ENCODE assay signal across 20 mouse cellular contexts in genomic region chr16:40739771-40740170, GRCm38 (mm10).
DNase-seq lines count a peak whose midpoint lies in the region; ATAC-seq lines count a peak whose summit lies in the region.
"Had no signal": no experiment of that assay in that cellular context is flagged by ENCODE, and none has a peak within 500 bp of the region (broad histone marks: within the 10 kb centered on the region; RNA-seq: fewer than 3 reads in every experiment).

No protein-coding gene starts in this region.

- no peaks in the 10 kb centered on the region for H3K9me3 ChIP-seq in forebrain, embryonic 16.5 days (ENCODE audit: control insufficient read depth, low read length)
- H3K9me3 ChIP-seq in forebrain, embryonic 11.5 days (ENCODE audit: control insufficient read depth, low read length) = no peaks in the 10 kb centered on the region
- H3K9me3 ChIP-seq: embryonic facial prominence, embryonic 15.5 days; G1E; heart, embryonic 12.5 days; kidney, embryonic 15.5 days; limb, embryonic 15.5 days; liver, embryonic 15.5 days; lung, embryonic 15.5 days; neural tube, embryonic 12.5 days had no signal

- no peaks in the 10 kb centered on the region for H3K4me1 ChIP-seq in forebrain, embryonic 16.5 days (replicated peaks; ENCODE audit: control insufficient read depth, insufficient read depth, low read length)
- H3K4me1 ChIP-seq in forebrain, embryonic 11.5 days (replicated peaks; ENCODE audit: control insufficient read depth, insufficient read depth, low read length) = no peaks in the 10 kb centered on the region
- H3K4me1 ChIP-seq: embryonic facial prominence, embryonic 15.5 days; heart, embryonic 12.5 days; kidney, embryonic 15.5 days; limb, embryonic 15.5 days; liver, embryonic 15.5 days; lung, embryonic 15.5 days; neural tube, embryonic 12.5 days had no signal

- no peak overlapping the region for H3K4me2 ChIP-seq in forebrain, embryonic 16.5 days (ENCODE audit: low read length)
- no peak overlapping the region for H3K4me2 ChIP-seq in forebrain, embryonic 11.5 days (ENCODE audit: low read depth, low read length, severe bottlenecking)
- H3K4me2 ChIP-seq: embryonic facial prominence, embryonic 15.5 days; heart, embryonic 12.5 days; kidney, embryonic 15.5 days; limb, embryonic 15.5 days; liver, embryonic 15.5 days; lung, embryonic 15.5 days; neural tube, embryonic 12.5 days had no signal

- H3K36me3 ChIP-seq in forebrain, embryonic 16.5 days (ENCODE audit: control insufficient read depth, insufficient read depth) = no peaks in the 10 kb centered on the region
- H3K36me3 ChIP-seq in forebrain, embryonic 11.5 days (ENCODE audit: control insufficient read depth, insufficient read depth, low read length) = no peaks in the 10 kb centered on the region
- H3K36me3 ChIP-seq: embryonic facial prominence, embryonic 15.5 days; G1E; heart, embryonic 12.5 days; kidney, embryonic 15.5 days; limb, embryonic 15.5 days; liver, embryonic 15.5 days; lung, embryonic 15.5 days; neural tube, embryonic 12.5 days had no signal

- intact Hi-C loops in gastrocnemius, postnatal 14 days (cut with DNase I; ENCODE audit: low total_unique reads) = loop anchor here (5.0 kb wide), 2 partner anchors 228 to 393 kb away; no protein-coding TSS in a partner anchor

- H3K4me3 ChIP-seq in forebrain, embryonic 16.5 days (replicated peaks; ENCODE audit: low read length) = no peak overlapping the region
- no peak overlapping the region for H3K4me3 ChIP-seq in forebrain, embryonic 11.5 days (ENCODE audit: low read depth, low read length)
- H3K4me3 ChIP-seq: embryonic facial prominence, embryonic 15.5 days; heart, embryonic 12.5 days; kidney, embryonic 15.5 days; limb, embryonic 15.5 days; liver, embryonic 15.5 days; lung, embryonic 15.5 days; neural tube, embryonic 12.5 days had no signal

- H3K9ac ChIP-seq in forebrain, embryonic 16.5 days (replicated peaks; ENCODE audit: low read depth, low read length) = no peak overlapping the region
- no peak overlapping the region for H3K9ac ChIP-seq in forebrain, embryonic 11.5 days (ENCODE audit: low read length)
- H3K9ac ChIP-seq: embryonic facial prominence, embryonic 15.5 days; heart, embryonic 12.5 days; kidney, embryonic 15.5 days; limb, embryonic 15.5 days; liver, embryonic 15.5 days; lung, embryonic 15.5 days; neural tube, embryonic 12.5 days had no signal

- WGBS in forebrain, embryonic 16.5 days = 72% methylated on average over 6 of the region's 6 CpGs
- WGBS in forebrain, embryonic 11.5 days = 83% methylated on average over 6 of the region's 6 CpGs

- peak; percentile 45; the same call in 1 of the 2 replicates for ATAC-seq in forebrain, embryonic 16.5 days
- ATAC-seq in forebrain, embryonic 11.5 days (replicated peaks; ENCODE audit: low FRiP score) = no peak
- ATAC-seq: intestine, postnatal 0 days; Patski had no signal

- no peak overlapping the region for H3K27ac ChIP-seq in forebrain, embryonic 16.5 days (ENCODE audit: low read length)
- H3K27ac ChIP-seq in forebrain, embryonic 11.5 days (ENCODE audit: low read depth, low read length) = no peak overlapping the region
- H3K27ac ChIP-seq: embryonic facial prominence, embryonic 15.5 days; kidney, embryonic 15.5 days; limb, embryonic 15.5 days; liver, embryonic 15.5 days; lung, embryonic 15.5 days; neural tube, embryonic 12.5 days had no signal

- H3K27me3 ChIP-seq in forebrain, embryonic 16.5 days (replicated peaks; ENCODE audit: control insufficient read depth, insufficient read depth, low read length) = no peaks in the 10 kb centered on the region
- no peaks in the 10 kb centered on the region for H3K27me3 ChIP-seq in forebrain, embryonic 11.5 days (ENCODE audit: control insufficient read depth, insufficient read depth, low read length)
- H3K27me3 ChIP-seq: CH12.LX; embryonic facial prominence, embryonic 15.5 days; heart, embryonic 12.5 days; kidney, embryonic 15.5 days; limb, embryonic 15.5 days; liver, embryonic 15.5 days; lung, embryonic 15.5 days; neural tube, embryonic 12.5 days had no signal

- no peak for DNase-seq in forebrain, embryonic 11.5 days (ENCODE audit: low spot score)
- peak; percentile 18 for DNase-seq in layer of hippocampus, adult 11-12 months (ENCODE audit: low spot score)
- no peak for DNase-seq in layer of hippocampus, adult 9-10 months (ENCODE audit: low spot score)
- peak; percentile 33 for DNase-seq in brain, adult 2 months (ENCODE audit: low read depth, low spot score)
- DNase-seq in layer of hippocampus, postnatal 36 days = peak; percentile 14 to 28
- no peak for DNase-seq in gastrocnemius, postnatal 14 days
- no peak for DNase-seq in urinary bladder, adult 2 months (ENCODE audit: low spot score)
- DNase-seq: B cell, adult 2 months had no signal

Comparison
In these comparisons a context has a peak if more than half of its experiments do, and no peak if none do; other contexts are left out.
1. DNase-seq: peak in layer of hippocampus, adult 11-12 months (single experiment), brain, adult 2 months (single experiment) and layer of hippocampus, postnatal 36 days (2 of 2); none in forebrain, embryonic 11.5 days (single experiment), layer of hippocampus, adult 9-10 months (single experiment), gastrocnemius, postnatal 14 days (single experiment) and urinary bladder, adult 2 months (single experiment).